Mouse (Mus musculus): ENCODE measurements around the gene B4galt5.

DNA sequence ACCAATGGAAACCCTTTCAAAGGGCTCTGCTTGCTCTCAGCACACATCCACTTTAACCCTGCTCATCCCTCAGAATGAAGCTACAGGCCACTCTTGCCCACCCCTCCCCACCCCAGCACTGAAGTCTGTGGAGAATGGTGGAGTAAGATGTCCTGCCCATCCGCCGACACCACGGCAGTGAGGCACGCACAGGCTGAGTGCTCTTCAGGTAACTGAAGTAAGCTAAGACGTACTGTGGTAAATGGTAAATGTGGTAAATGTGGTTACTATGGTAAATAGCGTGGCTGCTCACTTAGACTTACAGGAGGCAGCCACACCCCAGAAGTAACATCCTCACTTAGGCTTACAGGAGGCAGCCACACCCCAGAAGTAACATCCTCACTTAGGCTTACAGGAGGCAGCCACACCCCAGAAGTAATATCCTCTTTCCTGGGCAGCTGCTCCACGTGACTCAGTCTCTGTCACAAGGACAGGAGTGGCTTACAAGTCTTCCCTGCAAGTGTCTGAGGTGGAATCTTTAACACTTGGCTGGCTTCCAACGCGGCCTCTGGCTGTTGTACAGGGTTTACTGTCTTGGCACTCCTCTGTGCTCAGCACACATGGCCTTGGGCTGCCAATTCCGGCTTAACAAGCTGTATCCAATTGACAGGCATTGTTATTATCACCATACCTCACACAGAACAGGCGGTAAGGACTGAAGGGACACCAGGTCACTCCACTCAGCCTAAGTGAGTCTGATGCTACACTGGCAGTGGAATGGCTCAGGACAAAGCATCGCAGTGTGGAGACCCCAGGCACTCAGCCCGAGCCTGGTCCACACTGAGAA lies 35.3 kb downstream of the B4galt5 start:
- peak in 1 of 2 experiments; percentile 34; a peak in 1 of 4 replicates for TF ChIP-seq EP300 (IDR thresholded peaks at IDR 0.05; ENCODE audit: low read depth in 1 of 2, low read length in 2 of 2)
- TF ChIP-seq ZC3H11A (IDR thresholded peaks at IDR 0.05; ENCODE audit: low read depth, low read length), result no peak
- no peak for TF ChIP-seq CTCF (IDR thresholded peaks at IDR 0.05 in 2 of 3, conservative IDR thresholded peaks at IDR 0.05 in 1 of 3; ENCODE audit: control insufficient read depth in 1 of 3, insufficient read depth in 1 of 3, low read depth in 2 of 3, low read length in 3 of 3, poor library complexity in 1 of 3, severe bottlenecking in 1 of 3)
- TF ChIP-seq POLR2A (IDR thresholded peaks at IDR 0.05; ENCODE audit: control insufficient read depth in 1 of 2, insufficient read depth in 1 of 2, low read depth in 1 of 2, low read length in 2 of 2, poor library complexity in 1 of 2), result no peak
- TF ChIP-seq RAD21 (IDR thresholded peaks at IDR 0.05; ENCODE audit: low read depth, low read length), result no peak
- TF ChIP-seq ELF1 (IDR thresholded peaks at IDR 0.05; ENCODE audit: low read depth, low read length), result no peak
- TF ChIP-seq CHD1 (IDR thresholded peaks at IDR 0.05; ENCODE audit: low read depth, low read length), result no peak
